Mouse (Mus musculus) cortical plate, adult 2 months (tissue): ENCODE measurements at regions not wholly inside any gene's neighbourhood (a gene's known extent, or its start where the extent isn't known, plus 50 kb on each side); places are given as distances from the start of the nearest gene placed in this dataset.

Experiments used
- H3K27ac ChIP-seq: fragments of 200-500 bp; 2 replicates; pipeline ENCODE4 v1.5.1; 2012; ENCODE audit warnings: low read length, control low read depth, inconsistent platforms; ENCODE audit not compliant: insufficient read depth
- H3K4me1 ChIP-seq: fragments of 200-500 bp; 2 replicates; pipeline ENCODE4 v1.6.1; 2011; ENCODE audit warnings: low read length; ENCODE audit not compliant: control insufficient read depth, insufficient read depth
- H3K4me3 ChIP-seq: fragments of 200-500 bp; 2 replicates; pipeline ENCODE4 v1.5.1; 2011; ENCODE audit warnings: mild to moderate bottlenecking, low read length, control low read depth; ENCODE audit not compliant: insufficient read depth
- CTCF ChIP-seq: fragments of 200-500 bp; IDR thresholded peaks from 2 replicates; pipeline ENCODE4 v1.5.1; 2011; ENCODE audit warnings: mild to moderate bottlenecking, control low read depth, low read length; ENCODE audit not compliant: insufficient read depth; ENCODE audit errors: extremely low read depth
- POLR2A ChIP-seq: fragments of 200-500 bp; IDR thresholded peaks from 2 replicates; pipeline ENCODE4 v1.6.1; 2011; ENCODE audit warnings: mild to moderate bottlenecking, low read length, control low read depth; ENCODE audit not compliant: insufficient read depth; ENCODE audit errors: extremely low read depth

DNA sequence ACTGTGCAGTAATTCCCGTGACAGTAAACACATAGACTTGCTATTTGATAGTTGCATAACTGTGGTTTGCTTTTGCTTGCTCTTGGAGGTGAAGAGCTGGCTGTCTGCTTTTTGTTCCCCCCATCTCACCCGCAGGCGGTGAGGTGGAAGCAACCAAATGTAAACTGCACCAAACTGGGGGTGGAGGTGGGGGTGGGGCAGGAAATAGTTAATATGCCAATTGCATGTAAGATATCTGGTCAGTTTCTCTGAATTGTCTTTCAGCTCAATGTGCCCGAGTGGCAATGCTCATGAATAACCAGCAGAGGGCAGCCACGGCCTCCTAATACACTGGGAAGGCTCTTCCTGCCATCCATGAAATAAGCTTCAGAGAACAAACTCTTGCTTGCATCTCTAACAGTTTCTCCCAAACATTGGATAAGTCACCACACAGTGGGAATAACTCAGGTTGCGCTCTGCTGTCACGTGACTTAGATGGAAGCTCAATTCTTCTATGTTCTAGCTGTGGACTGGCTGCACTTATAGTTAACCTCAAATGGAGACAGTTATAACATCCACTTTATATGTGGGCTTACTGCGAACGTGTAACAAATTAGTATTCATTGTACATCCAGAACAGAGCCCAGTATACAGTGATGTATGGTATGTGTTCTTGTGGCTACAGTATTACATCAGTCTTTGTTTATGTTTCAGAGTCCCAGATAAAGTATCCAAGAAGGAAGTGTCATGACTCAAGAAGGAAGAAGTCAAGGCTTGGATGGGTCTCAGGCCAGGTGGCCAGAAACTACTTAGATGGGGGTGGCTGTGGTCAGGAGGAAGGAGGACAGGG, 62.0 kb upstream of the Egflam start:
- H3K4me1 ChIP-seq, result no peaks in the 10 kb centered on the region
- H3K27ac ChIP-seq, result no peak overlapping the region
- no peak overlapping the region for H3K4me3 ChIP-seq
- peak; percentile 93 for TF ChIP-seq CTCF
- TF ChIP-seq POLR2A, result no peak

DNA sequence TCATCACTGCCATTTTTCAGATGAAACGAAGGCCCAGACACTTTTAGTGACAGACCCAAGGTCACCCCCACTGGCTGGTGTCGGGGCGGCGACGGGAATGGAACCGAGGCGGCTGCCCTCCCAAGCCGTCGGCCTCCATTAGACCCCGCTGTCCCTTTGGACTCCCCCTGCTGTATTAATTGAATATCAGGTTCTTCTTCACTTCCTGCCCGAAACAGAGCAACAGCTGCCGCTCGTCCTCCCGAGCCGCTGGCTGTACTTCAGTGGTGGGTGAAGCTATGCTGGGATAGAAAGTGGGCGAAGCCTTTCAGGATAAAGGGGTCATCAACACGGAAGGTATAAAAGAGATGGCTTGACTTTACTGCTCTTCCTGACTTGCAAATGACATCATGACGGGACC, 64.4 kb upstream of the Egflam start:
- Histone ChIP-seq H3K4me1 (no peaks in the 10 kb centered on the region), H3K4me3 (no peak overlapping the region), H3K27ac (no peak overlapping the region)
- no peak for TF ChIP-seq POLR2A
- TF ChIP-seq CTCF, result no peak

DNA sequence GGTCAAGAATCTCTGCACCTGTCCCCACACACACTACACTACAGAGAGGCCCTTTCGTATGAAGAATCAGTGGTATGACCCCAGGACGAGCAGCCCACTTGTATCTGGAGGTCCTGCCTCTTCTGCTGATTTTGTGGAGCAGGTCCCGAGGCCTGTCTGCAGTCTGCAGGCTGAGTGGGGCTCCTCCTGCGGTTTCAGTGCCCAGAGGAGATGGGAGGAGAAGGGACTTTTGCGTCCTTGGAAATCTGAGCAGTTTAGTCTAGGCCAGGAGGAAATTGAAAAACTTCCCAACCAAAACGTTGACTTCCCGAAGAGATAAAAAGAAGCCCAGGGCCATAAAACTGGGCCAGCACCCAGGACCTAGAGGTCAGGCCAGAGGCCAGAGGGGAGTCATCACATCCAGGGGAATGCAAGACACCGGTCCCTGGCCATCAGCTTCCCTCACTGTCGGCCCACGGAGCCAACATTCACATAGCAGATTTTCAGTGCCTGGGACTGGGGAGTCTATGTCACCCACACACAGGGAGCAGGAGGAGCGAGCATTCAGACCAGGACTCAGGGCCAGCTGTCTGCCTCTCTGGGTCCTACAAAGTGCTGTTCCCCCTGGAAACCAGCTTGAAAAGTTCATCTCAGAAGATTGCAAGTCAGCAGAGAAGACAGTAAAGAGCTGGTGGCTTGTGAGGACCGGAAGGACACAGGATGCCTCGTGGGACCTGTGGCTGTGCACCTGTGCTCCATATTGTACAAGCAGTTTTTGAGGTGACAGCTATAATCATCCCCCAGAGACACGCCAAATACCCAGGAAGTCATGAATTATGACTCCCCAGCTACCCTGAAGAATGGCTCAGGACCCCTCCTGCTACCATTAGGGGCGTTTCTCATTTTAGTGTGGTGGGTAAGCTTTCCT, 65.5 kb upstream of the Egflam start:
- H3K4me1 ChIP-seq, result no peaks in the 10 kb centered on the region
- no peak overlapping the region for H3K4me3 ChIP-seq
- no peak overlapping the region for H3K27ac ChIP-seq
- TF ChIP-seq POLR2A (no peak), CTCF (no peak)

DNA sequence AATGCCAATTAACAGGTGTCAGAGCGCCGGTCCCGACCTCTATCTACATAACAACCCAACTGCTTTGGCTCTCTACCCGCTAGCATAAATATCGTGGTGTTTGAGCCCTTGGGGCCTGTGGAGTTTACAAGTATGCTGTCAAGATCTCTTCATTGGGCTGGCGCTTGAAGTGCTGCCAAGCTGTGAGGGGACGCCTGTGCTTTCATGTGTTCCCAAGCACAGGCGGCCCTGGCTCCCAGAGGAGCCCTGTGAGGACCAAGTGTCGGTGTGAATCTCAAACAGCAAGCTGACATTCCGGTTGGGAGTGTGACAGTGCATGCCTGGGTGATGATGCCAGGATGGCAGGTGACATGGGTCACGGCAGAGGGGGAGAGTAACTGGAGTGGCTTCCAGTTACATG, 82.0 kb upstream of the Egflam start:
- Histone ChIP-seq H3K4me3 (no peak overlapping the region), H3K27ac (no peak overlapping the region), H3K4me1 (no peaks in the 10 kb centered on the region)
- TF ChIP-seq POLR2A, result no peak
- no peak for TF ChIP-seq CTCF

DNA sequence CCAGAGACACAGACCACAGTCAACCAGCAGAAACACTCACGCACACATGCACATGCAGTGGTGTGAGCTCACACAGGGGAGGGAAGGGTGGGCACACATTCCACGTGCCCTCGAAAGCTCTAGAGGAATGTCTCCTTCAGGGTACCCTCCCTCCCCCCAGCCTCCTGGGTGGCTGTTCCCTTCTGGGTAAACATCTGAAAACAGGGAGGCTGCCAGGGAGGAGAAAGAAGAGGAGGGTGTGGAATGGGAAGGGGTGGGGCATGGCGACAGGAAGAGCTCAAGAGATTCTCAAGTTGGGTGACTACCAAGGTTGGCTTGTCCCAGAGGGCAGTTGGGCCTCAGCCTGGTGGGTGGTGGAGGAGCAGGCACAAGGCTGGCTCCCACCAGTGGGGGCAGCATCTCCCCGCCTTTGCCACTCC, 82.6 kb upstream of the Egflam start:
- TF ChIP-seq CTCF (no peak), POLR2A (no peak)

DNA sequence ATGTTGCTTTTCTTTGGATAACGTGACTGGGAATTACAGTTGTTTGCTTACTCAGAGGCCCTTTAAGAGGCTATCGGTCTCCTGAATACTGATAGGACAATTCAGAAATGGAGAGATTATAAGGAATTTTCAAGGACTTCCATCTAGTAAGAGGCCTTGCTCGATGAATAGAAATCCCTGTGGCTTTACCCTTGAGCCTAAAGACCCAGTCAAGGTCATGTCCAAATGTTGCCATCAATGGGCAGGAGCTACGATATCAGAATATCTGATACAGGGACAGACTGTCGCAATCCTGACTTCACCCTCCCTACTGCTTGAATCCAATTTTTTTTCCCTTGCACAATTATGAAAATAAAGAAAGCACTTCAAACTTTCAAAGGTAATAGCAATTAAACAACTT, 85.5 kb upstream of the Egflam start:
- TF ChIP-seq POLR2A, result no peak
- Histone ChIP-seq H3K4me1 (no peaks in the 10 kb centered on the region), H3K4me3 (no peak overlapping the region), H3K27ac (no peak overlapping the region)

More for the DNA sequence above, 82.6 kb upstream of the Egflam start:
- Histone ChIP-seq H3K4me1 (no peaks in the 10 kb centered on the region), H3K27ac (no peak overlapping the region), H3K4me3 (no peak overlapping the region)

DNA sequence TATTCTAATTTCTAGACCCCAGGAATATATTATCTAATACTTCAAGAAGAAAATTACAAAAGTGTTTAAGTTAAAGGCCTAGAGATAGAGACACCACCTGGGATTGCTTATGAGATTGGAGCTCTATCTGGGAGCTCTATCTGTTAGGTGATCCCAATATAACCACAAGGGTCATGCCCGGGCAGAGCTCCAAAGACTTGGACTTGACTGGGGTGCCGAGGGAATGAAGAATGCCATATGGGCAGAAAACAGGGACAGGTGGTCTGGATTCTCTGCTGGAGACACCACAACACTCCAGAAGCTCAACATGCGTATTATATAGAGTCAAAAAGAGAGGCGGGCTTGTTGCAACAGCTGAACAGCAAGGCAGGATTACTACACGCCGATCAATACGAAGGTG, 92.9 kb upstream of the Egflam start:
- Histone ChIP-seq H3K27ac (no peak overlapping the region), H3K4me3 (no peak overlapping the region), H3K4me1 (no peaks in the 10 kb centered on the region)
- TF ChIP-seq POLR2A (no peak), CTCF (no peak)

DNA sequence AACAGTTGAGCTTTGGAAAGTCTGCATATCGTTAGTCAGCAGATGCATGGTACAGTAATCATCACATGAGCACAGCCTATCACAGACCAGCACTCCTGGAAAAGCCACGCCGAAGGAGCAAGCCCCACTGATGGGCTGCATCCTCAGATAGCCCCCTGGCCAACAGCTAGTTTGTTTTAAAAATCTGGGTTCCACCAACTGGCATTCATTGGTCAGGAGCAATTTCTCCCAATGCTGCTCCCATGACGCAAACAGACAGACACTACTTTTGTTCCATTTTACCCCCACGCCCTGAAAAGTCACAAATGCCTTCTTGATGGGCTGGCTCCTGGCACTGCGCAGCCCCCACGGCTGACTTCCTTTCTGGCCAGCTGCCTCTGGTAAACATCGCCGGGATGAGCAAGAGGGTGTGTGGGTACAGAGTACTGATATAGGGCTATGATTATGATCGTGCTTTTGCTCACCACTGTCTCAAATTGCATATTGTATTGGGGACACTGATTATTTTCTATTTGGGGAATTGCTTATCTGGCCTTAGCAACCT, 95.0 kb upstream of the Egflam start:
- no peaks in the 10 kb centered on the region for H3K4me1 ChIP-seq
- no peak overlapping the region for H3K27ac ChIP-seq
- no peak for TF ChIP-seq POLR2A
- TF ChIP-seq CTCF, result no peak
- H3K4me3 ChIP-seq, result no peak overlapping the region

DNA sequence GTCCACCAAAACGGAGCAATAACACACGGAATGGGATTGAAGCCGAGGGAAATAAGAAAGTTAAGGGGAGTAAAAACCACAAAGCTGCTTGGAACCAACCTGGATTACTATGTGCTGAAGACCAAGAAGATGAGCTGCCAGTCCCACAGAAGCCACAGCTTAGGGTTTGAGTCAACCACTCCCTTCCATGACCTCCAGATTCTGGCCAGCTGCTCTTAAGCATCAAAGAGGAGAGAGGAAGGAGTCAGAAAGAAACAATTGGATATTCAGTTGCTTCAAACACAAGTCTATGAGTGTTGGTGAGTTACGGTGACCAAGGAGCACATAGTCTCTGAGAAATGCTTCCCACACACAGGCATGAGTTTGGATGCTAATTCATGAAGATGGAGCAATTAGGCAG, 99.7 kb upstream of the Egflam start:
- H3K4me1 ChIP-seq, result no peaks in the 10 kb centered on the region
- H3K27ac ChIP-seq, result no peak overlapping the region
- TF ChIP-seq CTCF (no peak), POLR2A (no peak)
- no peak overlapping the region for H3K4me3 ChIP-seq
